Mouse (Mus musculus) left cerebral cortex, postnatal 4 days (tissue): Measurements from ENCODE around the gene Slc6a16. TPM values are rescaled to one million over a fixed set of nuclear protein-coding genes. Genes with fewer than 3 reads are reported as not detected.

Source experiments
- DNase-seq: peaks from one replicate; pipeline ENCODE4 v3.0.0-alpha.2; 2022
- intact Hi-C: fragments of 180-260 bp; cut with DNase I; formaldehyde crosslinking; loops from one replicate; pipeline ENCODE4 v1.15.1; 2025
- total RNA-seq, 2 experiments: library from RNA; stranded (reverse); gene quantifications; 2 replicates each; pipeline ENCODE4 v1.2.3; 2021

The Slc6a16 gene
- total RNA-seq, 2 experiments from 2014 or later = 1.2 to 1.8 TPM

GRCm38 (mm10) chr7:45305275-45305674 lies 64.4 kb downstream of the Slc6a16 start:
- intact Hi-C loops = no loop called here
- DNase-seq = peak; percentile 74

- no peak for DNase-seq
- intact Hi-C loops = no loop called here
Measured at GRCm38 (mm10) chr7:45308551-45309240, 67.8 kb downstream of the Slc6a16 start.

GRCm38 (mm10) chr7:45309455-45309854 lies 68.6 kb downstream of the Slc6a16 start:
- peak; percentile 68 for DNase-seq
- intact Hi-C loops = no loop called here

- intact Hi-C loops = no loop called here
- no peak for DNase-seq
Measured at GRCm38 (mm10) chr7:45312023-45312422, 71.1 kb downstream of the Slc6a16 start.

- intact Hi-C loops = no loop called here
- DNase-seq = no peak
Measured at GRCm38 (mm10) chr7:45312686-45313453, 72.0 kb downstream of the Slc6a16 start.

GRCm38 (mm10) chr7:45313495-45313894 lies 72.6 kb downstream of the Slc6a16 start:
- intact Hi-C loops = no loop called here
- no peak for DNase-seq

GRCm38 (mm10) chr7:45315182-45315701 lies 74.4 kb downstream of the Slc6a16 start:
- DNase-seq = no peak
- intact Hi-C loops = no loop called here

GRCm38 (mm10) chr7:45316536-45316935 lies 75.7 kb downstream of the Slc6a16 start:
- intact Hi-C loops = no loop called here
- DNase-seq = no peak

- intact Hi-C loops = no loop called here
- DNase-seq = no peak
Measured at GRCm38 (mm10) chr7:45322245-45322644, 81.4 kb downstream of the Slc6a16 start.

Other genes with a start within 250 kb of the Slc6a16 start
- 10 to 100 TPM; 34.8 to 37.9 TPM for gene Irf3, start 243.4 kb upstream of the Slc6a16 start, total RNA-seq
- gene Bcl2l12, start 242.4 kb upstream of the Slc6a16 start, total RNA-seq = 1 to 10 TPM; 4.4 to 4.7 TPM
- 100 to 1,000 TPM; 154 TPM for gene Scaf1, start 224.7 kb upstream of the Slc6a16 start, total RNA-seq
- gene Rras, start 223.1 kb upstream of the Slc6a16 start, total RNA-seq = 1 to 10 TPM; 6.9 to 7.2 TPM
- 10 to 100 TPM; 77.9 to 80.6 TPM for gene Prr12, start 188.2 kb upstream of the Slc6a16 start, total RNA-seq
- gene Nosip, start 178.7 kb upstream of the Slc6a16 start, total RNA-seq = 10 to 100 TPM; 44.8 to 47.6 TPM
- gene Prrg2, start 178.4 kb upstream of the Slc6a16 start, total RNA-seq = 1 to 10 TPM; 6.2 to 7.2 TPM
- 10 to 100 TPM; 13.0 to 16.7 TPM for gene Rcn3, start 148.9 kb upstream of the Slc6a16 start, total RNA-seq
- 10 to 100 TPM; 17.7 to 18.3 TPM for gene Fcgrt, start 137.2 kb upstream of the Slc6a16 start, total RNA-seq
- gene Rps11, start 116.6 kb upstream of the Slc6a16 start, total RNA-seq = 100 to 1,000 TPM; 707 to 729 TPM
- 1,000 to 10,000 TPM in 1 of 2 experiments, 100 to 1,000 TPM in 1; 958 to 1,083 TPM for gene Rpl13a, start 112.3 kb upstream of the Slc6a16 start, total RNA-seq
- gene Gm45713, start 104.9 kb upstream of the Slc6a16 start, total RNA-seq = under 1 TPM in 1 of 2 experiments, not detected in 1; 0.50 TPM
- gene Flt3l, start 104.7 kb upstream of the Slc6a16 start, total RNA-seq = 1 to 10 TPM; 2.8 to 3.0 TPM
- gene Pih1d1, start 86.8 kb upstream of the Slc6a16 start, total RNA-seq = 100 to 1,000 TPM; 100 to 101 TPM
- gene Aldh16a1, start 86.5 kb upstream of the Slc6a16 start, total RNA-seq = 10 to 100 TPM; 16.7 to 16.9 TPM
- 100 to 1,000 TPM; 267 to 292 TPM for gene Slc17a7, start 77.1 kb upstream of the Slc6a16 start, total RNA-seq
- under 1 TPM in 1 of 2 experiments, not detected in 1; 0.38 TPM for gene Gfy, start 61.5 kb upstream of the Slc6a16 start, total RNA-seq
- gene Pth2, start 60.1 kb upstream of the Slc6a16 start, total RNA-seq = not detected
- 1 to 10 TPM; 1.1 to 1.9 TPM for gene Ccdc155, start 36.2 kb upstream of the Slc6a16 start, total RNA-seq
- 10 to 100 TPM; 14.5 to 18.3 TPM for gene Dkkl1, start 28.9 kb upstream of the Slc6a16 start, total RNA-seq
- gene Tead2, start 25.3 kb upstream of the Slc6a16 start, total RNA-seq = 10 to 100 TPM; 15.1 to 17.6 TPM
- gene Cd37, start 2.0 kb upstream of the Slc6a16 start, total RNA-seq = 1 to 10 TPM; 2.5 to 2.6 TPM
- gene Slc6a21, start 36.4 kb downstream of the Slc6a16 start, total RNA-seq = not detected
- gene Trpm4, start 92.7 kb downstream of the Slc6a16 start, total RNA-seq = 10 to 100 TPM; 32.1 to 33.8 TPM
- gene Hrc, start 94.2 kb downstream of the Slc6a16 start, total RNA-seq = under 1 TPM; 0.36 to 0.38 TPM
- gene Ppfia3, start 125.9 kb downstream of the Slc6a16 start, total RNA-seq = 100 to 1,000 TPM; 106 to 108 TPM
- gene Lin7b, start 129.5 kb downstream of the Slc6a16 start, total RNA-seq = 10 to 100 TPM; 60.4 to 68.3 TPM
- 100 to 1,000 TPM; 453 to 460 TPM for gene Snrnp70, start 154.7 kb downstream of the Slc6a16 start, total RNA-seq
- under 1 TPM in 1 of 2 experiments, not detected in 1; 0.16 TPM for gene Kcna7, start 164.6 kb downstream of the Slc6a16 start, total RNA-seq
- gene Ntf5, start 172.6 kb downstream of the Slc6a16 start, total RNA-seq = under 1 TPM in 1 of 2 experiments, not detected in 1; 0.30 TPM
- not detected for gene Lhb, start 179.7 kb downstream of the Slc6a16 start, total RNA-seq
- gene Gys1, start 193.8 kb downstream of the Slc6a16 start, total RNA-seq = 10 to 100 TPM; 17.8 to 18.7 TPM
- gene Ruvbl2, start 197.0 kb downstream of the Slc6a16 start, total RNA-seq = 10 to 100 TPM; 54.2 to 60.3 TPM
- gene Ftl1, start 218.8 kb downstream of the Slc6a16 start, total RNA-seq = 100 to 1,000 TPM; 708 to 725 TPM
- gene Bax, start 225.8 kb downstream of the Slc6a16 start, total RNA-seq = 100 to 1,000 TPM; 116 to 119 TPM
- gene Tulp2, start 240.8 kb downstream of the Slc6a16 start, total RNA-seq = under 1 TPM; 0.22 to 0.24 TPM
- not detected for gene Gm45808, start 245.7 kb downstream of the Slc6a16 start, total RNA-seq
- gene Dhdh, start 247.7 kb downstream of the Slc6a16 start, total RNA-seq = 1 to 10 TPM; 2.6 to 3.2 TPM